Mouse (Mus musculus) 416B (cell line): ENCODE data around the gene Rasgrp1.

Experiments
- DNase-seq: peaks from one replicate; pipeline ENCODE4 v3.0.0; 2011; ENCODE audit warnings: low read depth

Gene Rasgrp1

DNA sequence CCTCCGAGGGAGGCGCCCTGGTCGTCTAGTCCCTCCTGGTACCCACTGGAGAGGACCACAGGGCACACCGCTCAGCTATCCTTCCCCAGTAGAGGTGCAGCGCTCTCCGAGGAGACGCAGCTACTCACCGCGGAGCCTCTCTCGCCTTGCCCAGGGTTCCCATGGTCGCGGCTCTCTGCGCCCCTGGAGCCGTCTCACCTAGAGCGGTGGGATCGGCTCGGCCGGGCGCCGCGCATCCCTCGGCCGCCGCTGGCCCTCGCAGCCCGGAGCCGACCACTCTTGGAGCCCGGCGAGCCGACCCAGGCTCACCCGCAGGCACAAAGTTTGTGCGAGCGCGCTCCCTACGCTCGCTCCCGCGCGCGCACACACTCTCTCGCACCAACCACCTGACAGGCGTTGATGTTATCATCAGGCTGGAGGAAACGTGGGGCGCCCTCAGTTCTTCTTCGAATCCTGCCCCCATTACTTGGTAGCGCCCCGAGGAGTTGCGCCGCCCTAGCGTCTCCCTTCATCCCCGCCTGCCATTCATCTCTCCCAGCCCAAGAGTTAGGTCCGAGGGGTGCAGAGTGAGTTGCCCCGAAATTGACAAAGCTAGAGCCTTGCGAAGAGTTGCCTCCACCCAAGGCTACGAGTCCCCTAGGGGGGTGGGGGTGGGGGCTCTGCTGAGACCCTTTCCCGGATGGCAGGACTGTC, at the start of gene Rasgrp1:
Gene Rasgrp1, minus strand, starts transcription at position 455 of the 693 bp plus-strand sequence.
- DNase-seq: no peak

DNA sequence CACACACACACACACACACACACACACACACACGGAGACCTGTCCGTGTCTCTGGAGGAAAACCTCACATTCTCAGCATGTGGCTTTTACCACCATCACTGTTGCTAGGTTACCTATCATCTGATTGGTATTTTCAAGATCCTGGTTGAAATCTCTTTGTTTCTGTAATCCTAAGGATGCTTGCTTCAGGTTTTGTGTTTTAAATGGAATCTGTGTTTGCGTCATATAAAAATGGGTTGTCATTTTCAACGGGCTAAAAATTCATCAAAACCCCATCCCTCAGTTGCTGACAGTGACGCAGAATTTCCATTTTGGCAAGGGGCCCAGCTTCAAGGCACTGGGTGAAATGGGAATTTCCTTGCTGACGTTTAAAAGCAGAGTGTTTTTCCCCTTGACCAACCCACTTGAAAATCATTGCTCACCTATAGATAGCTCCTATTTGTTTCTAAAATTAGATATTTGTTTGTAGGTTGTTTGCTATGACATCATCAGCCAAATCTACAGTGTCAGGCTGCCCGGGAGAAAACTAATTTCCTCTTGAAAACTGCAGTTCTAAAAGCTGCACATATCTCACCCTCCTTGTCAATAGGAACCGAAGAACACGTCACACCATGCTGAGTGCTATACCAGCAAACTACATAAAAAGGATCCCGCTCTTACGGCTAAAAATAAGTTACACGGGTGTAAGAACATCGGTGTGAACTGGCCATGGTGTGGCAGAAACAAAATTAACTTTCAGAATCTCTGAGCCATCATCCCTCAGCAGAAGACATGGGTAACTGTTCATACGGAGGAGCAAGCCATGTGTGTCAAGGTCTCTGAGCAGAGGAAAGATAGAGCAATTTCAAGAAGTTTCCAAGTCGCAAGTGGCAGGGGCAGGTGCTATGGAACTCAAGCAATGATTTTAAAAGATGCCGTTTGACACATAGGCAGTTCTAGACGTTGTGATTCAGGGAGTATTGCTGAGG, 47.4 kb upstream of the Rasgrp1 start:
- no peak for DNase-seq

DNA sequence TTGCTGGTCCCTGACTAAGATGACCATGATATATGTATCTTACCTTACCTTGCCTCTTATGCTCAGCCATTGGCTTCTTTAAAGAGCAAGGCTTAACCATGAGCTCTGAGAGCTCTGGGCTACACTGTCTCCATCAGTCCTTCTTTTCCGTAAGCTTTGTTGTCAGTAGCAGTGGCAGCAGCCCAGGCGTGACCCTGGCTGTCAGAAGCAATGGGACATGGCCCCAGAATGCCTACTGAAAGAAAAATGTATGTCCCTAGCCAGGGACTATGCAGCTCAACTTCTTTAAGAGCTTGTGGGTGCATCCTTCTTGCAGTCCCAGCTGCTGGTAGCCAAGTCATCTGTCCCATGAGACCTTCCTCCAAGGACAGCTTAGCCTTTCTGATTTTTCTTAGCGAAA, 46.7 kb upstream of the Rasgrp1 start:
- DNase-seq: no peak

DNA sequence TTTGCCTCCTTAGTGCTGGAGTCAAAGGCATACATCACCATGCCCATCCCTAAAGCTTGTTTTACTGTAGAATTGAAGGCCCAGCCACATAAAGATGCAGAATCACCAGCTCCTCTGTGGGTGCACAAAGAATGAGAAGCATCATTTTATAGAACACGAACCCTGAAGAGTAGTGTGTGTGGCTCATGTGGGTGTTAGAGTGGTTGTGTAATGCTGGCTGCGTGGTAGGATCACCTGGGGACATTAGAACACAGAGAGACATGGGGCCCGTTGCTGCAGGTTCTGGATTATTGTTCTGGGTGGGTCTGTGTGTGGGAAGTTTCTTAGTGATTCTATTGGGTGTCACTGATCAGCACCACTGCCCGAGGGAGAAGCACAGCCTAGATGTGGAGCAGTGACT, 45.3 kb upstream of the Rasgrp1 start:
- DNase-seq: no peak

DNA sequence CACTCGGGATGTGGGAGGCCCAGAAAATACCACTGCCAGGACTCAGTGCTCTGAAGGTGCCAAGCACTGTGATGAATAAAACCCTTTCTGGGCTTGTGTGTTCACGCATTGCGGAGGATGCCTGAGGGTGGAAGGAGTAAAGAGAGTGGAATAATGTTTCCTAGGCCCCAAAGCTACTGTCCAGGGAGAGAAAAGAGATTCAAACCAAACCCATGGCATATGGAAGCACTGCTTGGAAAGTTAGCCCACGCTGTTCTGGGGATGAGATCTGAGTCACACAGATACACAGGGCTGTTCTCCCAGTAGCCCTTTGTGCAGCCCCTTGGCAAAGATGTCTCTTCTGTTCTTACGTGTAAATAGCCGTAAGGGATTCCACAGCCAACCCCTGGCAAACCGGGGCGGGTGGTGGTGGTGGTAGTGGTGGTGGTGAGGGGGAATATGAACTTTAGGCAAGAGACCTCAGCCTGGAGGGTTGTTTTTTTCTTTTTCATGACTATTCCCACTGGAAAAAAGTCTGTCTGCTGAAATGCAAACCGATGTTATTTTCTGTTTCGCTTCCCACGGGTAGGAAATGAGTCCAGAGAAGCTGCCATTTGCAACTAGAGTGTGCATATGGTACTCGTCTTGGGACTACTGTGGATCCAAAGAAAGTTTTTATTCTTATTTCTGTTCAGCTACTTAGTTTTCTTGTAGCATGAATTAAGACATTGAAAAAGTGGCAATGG, 44.3 kb upstream of the Rasgrp1 start:
- DNase-seq: no peak

DNA sequence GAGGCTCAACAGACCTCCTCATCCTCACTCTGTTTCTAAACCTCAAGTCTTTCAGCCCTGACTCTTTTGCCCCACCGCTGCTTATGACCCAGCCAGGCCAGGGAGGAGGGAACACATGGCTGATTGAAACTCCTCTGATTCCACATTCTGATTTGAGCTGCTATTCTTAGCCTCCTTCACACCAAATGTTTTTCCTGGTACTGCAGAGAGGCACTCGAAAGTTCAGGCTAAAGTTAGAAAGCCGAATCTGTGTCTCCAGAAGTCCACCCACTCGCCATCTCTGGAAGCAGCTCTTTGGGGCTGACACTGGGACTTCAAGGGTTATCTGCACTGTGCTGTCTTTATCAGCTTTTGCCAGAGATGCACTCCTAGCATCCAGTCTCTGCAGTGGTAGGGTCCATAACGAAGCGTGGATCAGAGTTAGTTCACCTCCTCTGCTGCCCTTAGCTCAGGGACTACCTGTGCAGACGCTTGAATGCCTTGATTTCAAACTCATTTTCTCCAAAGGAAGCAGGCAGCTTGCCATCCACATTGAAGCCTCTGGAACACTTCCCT, 43.3 kb upstream of the Rasgrp1 start:
- DNase-seq: no peak

DNA sequence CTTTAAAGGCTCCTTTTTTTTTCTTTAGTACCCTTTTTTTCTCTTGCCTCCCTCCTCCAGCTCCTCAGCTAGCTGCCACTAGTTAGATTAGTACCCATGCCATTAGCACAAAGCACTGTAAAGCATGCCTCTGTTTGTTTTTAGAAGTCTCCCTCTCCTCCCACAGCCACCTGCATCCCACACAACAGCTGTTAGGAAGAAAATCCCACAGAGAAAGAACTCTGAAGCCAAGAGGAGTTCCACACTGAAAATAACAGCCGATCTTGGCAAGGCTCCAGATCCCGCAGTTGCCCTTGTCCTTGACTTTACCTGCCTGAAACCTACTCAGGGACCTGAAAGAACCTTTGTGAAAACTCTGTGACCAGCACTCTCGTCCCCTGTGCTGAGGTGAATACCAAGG, 38.5 kb upstream of the Rasgrp1 start:
- no peak for DNase-seq

GRCm38 (mm10) chr2:117374293-117374830, 31.6 kb upstream of the Rasgrp1 start:
- peak; percentile 8 for DNase-seq

DNA sequence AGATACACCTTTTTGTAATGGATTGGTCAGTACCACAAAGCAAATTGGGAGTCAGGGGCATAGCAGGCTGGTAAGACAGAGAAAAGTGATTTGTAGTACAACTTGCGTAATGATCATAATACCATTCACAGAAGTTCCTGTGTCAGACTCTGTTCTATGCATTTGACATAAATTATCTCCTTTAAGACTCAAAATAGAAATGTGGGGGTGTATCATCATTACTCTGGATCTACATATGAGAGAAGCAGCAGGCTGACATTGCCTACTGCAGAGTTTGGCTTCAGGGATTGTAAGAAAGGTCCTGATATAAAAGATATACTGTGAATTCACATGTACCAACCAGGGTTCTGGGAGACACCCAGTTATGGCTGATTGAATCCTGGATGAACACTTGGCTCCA, 28.9 kb upstream of the Rasgrp1 start:
- DNase-seq: no peak

DNA sequence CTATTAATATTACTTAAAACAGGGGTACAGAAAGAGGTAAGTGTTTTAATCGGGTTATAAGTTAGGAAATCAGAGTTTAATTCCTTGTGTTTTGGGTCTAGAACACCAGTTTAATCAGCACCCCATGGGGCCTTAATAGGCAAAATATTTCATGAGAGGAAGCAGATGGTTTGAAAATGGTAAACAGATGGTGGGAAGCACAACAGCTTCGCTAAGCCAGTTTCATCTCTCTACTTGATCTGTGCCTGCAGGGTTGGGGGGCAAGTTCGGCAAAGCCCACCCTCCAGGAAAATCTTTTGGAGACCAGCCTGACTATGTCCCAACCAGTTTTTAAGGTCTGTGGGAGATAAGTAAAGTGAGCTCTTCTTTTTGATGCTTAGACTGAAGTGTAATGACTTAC, 23.7 kb upstream of the Rasgrp1 start:
- DNase-seq: no peak

DNA sequence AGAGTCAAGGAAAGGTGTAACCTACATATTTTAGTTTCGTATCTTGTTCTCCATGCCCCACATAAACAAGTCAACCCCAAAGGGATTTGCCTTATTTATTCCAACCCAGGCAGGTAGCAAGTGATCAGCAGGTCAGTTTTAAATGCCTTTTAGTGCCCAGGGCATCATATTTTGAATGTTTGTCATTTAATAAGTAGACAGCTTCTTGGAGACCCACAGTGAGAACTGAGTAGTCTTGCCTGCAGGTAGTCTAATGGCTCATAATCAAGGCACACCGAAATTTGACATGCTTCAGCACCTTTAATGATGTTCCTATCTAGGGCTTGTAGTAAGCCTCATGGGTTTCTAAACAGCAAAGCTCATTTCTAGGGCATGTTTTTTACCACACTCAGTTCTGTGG, 21.3 kb upstream of the Rasgrp1 start:
- no peak for DNase-seq

GRCm38 (mm10) chr2:117357939-117358338, 15.1 kb upstream of the Rasgrp1 start:
- DNase-seq: peak; percentile 7

GRCm38 (mm10) chr2:117352305-117353123, 9.7 kb upstream of the Rasgrp1 start:
- DNase-seq: peak; percentile 7

DNA sequence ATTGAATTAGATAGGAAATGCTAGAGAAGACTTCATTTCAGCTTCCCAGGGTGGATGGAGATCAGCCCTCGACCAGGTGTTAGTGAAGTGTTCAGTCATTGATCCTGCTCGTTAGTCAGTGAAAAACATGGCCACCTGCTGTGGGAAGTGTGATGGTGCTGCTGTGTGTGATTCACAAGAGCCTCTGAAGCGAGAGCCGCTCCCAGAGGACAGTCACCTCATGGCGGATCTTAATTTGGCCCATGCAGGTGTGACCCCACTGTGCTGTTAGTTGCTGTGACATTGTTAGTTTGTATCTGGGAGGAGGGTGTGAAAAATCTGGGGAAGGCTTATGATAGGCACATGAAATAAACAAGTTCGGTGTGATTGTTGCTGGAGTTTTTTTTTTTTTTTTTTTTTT, 7.3 kb upstream of the Rasgrp1 start:
- no peak for DNase-seq

- DNase-seq: no peak
Observed at GRCm38 (mm10) chr2:117343240-117343624, 431 bp upstream of the Rasgrp1 start.

GRCm38 (mm10) chr2:117342090-117342546, 683 bp downstream of the Rasgrp1 start:
- no peak for DNase-seq

DNA sequence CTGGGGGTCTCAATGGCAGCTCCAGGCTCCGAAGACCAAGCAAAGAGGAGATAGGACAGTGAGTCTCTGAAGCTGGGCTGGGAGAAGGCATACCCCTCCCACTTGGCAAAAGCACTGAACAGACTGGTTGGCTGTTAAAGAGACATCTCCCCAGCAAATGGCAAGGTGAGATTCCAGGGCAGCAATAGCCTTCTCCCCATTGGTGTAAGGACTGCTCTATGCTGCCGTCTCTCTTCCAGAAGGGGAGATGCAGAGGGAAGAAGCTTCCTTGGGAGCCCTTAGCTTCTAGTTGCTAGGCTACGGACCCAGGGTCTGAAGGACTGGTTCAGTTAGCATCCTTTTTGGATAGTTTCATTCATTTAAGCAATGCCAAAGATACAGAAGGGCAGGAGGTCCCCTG, 4.3 kb downstream of the Rasgrp1 start:
- DNase-seq: no peak

DNA sequence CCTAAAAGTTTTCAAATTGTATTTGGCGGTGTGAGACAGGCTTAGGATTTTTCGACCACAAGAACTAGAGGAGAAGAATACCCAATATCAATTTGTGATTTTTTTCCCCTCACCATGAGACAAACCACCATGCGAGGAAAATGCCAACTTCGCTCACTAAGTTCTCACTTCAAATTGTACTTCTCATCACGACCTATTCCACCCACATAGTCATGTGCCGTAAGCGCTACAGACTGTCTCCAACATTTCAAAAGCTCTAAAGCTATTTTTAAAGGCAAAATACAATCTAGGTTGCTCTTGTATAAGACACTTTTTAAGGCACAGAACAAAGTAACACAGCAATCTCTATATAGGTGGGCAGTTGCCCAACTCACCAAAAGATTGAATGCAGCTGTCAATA, 4.9 kb downstream of the Rasgrp1 start:
- DNase-seq: no peak

GRCm38 (mm10) chr2:117336946-117337665, 5.7 kb downstream of the Rasgrp1 start:
- no peak for DNase-seq

DNA sequence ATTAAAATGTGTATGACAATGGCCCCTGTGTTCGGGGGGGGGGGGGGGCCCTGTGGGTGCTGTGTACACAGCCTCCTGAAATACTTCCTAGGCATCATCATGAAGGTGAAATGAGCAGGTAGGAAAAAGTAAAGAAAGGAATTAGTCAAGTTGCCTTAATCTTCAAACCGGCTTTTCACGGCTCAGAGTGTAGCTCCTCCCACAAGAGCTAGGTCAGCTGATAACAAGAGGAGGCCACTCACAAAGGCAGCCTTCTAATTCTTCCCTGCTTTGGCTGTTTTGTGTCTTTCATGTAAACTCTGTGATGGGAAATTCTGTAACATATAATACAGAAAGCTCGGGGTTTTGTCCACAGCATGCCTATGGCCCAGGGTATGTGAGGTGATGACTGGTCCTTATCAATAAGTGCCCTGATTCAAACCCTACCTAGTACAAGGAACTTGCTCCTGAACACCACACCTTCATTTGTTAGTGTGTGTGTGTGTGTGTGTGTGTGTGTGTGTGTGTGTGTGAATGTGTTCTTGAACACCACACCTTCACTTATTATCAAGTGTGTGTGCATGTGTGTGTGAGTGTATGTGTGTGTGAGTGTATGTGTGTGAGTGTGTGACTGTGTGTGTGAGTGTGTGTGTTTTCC, 7.1 kb downstream of the Rasgrp1 start:
- DNase-seq: no peak
